Mouse (Mus musculus) G1E (cell line): ENCODE measurements around the gene Tgfb1i1.

Experiments
- CTCF ChIP-seq: IDR thresholded peaks from 2 replicates; pipeline ENCODE4 v1.5.1; 2012; ENCODE audit warnings: low read depth, low read length, inconsistent platforms, mixed read lengths
- GATA1 ChIP-seq: IDR thresholded peaks from 2 replicates; pipeline ENCODE4 v1.6.1; 2012; ENCODE audit warnings: borderline replicate concordance, low read length, inconsistent platforms, mixed read lengths
- GATA2 ChIP-seq: IDR thresholded peaks from 2 replicates; pipeline ENCODE4 v1.6.1; 2012; ENCODE audit warnings: low read depth, low read length, inconsistent platforms, borderline replicate concordance
- POLR2AphosphoS5 ChIP-seq: IDR thresholded peaks from 2 replicates; pipeline ENCODE4 v1.6.1; 2012; ENCODE audit warnings: low read depth, low read length, inconsistent platforms; ENCODE audit not compliant: insufficient replicate concordance
- TAL1 ChIP-seq: conservative IDR thresholded peaks from 2 replicates; pipeline ENCODE4 v1.6.1; 2012; ENCODE audit warnings: low read depth, low read length, inconsistent platforms, mixed read lengths

- peak; percentile 62 for TF ChIP-seq CTCF
- no peak for TF ChIP-seq TAL1
- TF ChIP-seq GATA1 = no peak
- no peak for TF ChIP-seq POLR2AphosphoS5
- TF ChIP-seq GATA2 = no peak
Measured at GRCm38 (mm10) chr7:128238991-128239390, 7.6 kb upstream of the Tgfb1i1 start.
